Mouse (Mus musculus) embryonic facial prominence, embryonic 13.5 days (tissue): Measurements from ENCODE around the gene Sirt3. TPM values are rescaled to one million over a fixed set of nuclear protein-coding genes. Genes with fewer than 3 reads are reported as not detected.
A peak's percentile ranks its signal among the peaks of the same experiment; 100 is the strongest.

ENCODE experiments used
- ATAC-seq: fragments of 200-750 bp; cut with Nextera tagmentation; 2 replicates; pipeline ENCODE4 v1.8.0; 2017; ENCODE audit warnings: low read depth; ENCODE audit not compliant: insufficient number of reproducible peaks, insufficient read depth, low FRiP score, low TSS enrichment
- H3K27ac ChIP-seq: fragments of 300-500 bp; sonication (generic); 2 replicates; pipeline ENCODE4 v1.5.1; 2015; ENCODE audit warnings: moderate library complexity, mild to moderate bottlenecking, inconsistent platforms
- H3K27me3 ChIP-seq: fragments of 300-500 bp; sonication (generic); 2 replicates; pipeline ENCODE4 v1.6.1; 2015; ENCODE audit warnings: mild to moderate bottlenecking, inconsistent platforms
- H3K36me3 ChIP-seq: fragments of 300-500 bp; sonication (generic); 2 replicates; pipeline ENCODE4 v1.6.1; 2015; ENCODE audit warnings: mild to moderate bottlenecking, inconsistent platforms
- H3K4me1 ChIP-seq: fragments of 300-500 bp; sonication (generic); 2 replicates; pipeline ENCODE4 v1.6.1; 2015; ENCODE audit warnings: inconsistent platforms
- H3K4me2 ChIP-seq: fragments of 300-500 bp; sonication (generic); 2 replicates; pipeline ENCODE4 v1.6.1; 2015; ENCODE audit warnings: moderate library complexity, mild to moderate bottlenecking, inconsistent platforms
- H3K4me3 ChIP-seq: fragments of 300-500 bp; sonication (generic); 2 replicates; pipeline ENCODE4 v1.5.1; 2015; ENCODE audit warnings: mild to moderate bottlenecking, inconsistent platforms
- H3K9ac ChIP-seq: fragments of 300-500 bp; sonication (generic); 2 replicates; pipeline ENCODE4 v1.6.1; 2015; ENCODE audit warnings: mild to moderate bottlenecking, inconsistent platforms
- H3K9me3 ChIP-seq: fragments of 300-500 bp; sonication (generic); 2 replicates; pipeline ENCODE4 v1.6.1; 2016; ENCODE audit warnings: inconsistent platforms
- WGBS: fragments of 180-500 bp; shearing (Covaris S2); methylation state at CpG from one replicate; pipeline ENCODE4 v1.1.7; 2015; ENCODE audit warnings: mixed read lengths; 5-methylcytosine and 5-hydroxymethylcytosine counted together
- polyA plus RNA-seq: library from polyadenylated mRNA; unstranded; fragments of >200 nt; fragmentation: Nextera tagmentation; extraction: Ambion mirVana; gene quantifications from 2 replicates; pipeline ENCODE4 v1.2.1, GENCODE M21; 2015

The Sirt3 gene
- polyA plus RNA-seq, result 24.8 and 28.9 TPM in 2 replicates

DNA sequence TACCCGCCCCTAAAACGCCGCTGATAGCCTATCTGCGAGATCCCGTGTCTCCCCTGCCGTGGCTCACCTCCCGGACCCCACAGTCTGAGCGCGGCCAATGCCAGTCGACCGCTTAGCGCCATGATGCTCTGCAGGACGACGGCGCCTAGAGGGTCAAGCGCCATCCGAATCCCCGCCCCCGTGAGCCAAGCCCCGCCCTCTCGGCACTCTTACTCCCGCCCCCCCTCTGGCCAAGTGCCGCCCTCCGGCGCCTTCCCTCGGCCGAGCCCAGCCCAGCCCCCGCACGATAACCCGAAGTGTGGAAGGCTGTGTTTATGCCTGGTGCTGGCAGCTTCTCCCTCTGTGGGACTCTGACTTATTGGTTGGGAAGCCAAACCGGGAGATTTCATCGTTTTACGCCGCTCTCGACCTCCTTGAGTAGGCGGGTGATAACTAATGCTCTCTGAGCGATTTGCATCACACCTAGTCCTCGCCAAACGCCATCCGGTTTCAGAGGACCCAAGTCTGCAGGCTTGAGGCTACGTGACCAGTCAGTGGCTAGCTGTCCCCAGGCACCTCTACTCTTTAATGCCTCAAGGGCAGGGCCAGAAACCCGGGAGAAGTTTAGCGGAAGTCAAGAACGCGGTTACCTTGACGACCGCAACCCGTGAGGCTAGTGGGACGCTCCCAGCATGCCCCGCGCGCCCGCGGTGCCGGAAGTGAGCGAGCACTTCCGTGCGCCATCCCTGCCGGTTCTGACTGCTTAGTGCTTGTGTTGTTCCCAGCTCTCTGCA is at the start of gene Sirt3, which contains the start of gene Psmd13:
Sirt3 (minus strand) TSS at position 614 of the 773 bp plus-strand sequence.
Psmd13 (plus strand) TSS at position 273 of the 773 bp plus-strand sequence.
- Histone ChIP-seq H3K9ac (peak within 1 kb of the TSS; percentile 89), H3K4me2 (peak within 1 kb of the TSS; percentile 66), H3K4me1 (peaks cover 17% of the 10 kb centered on the region), H3K27ac (peak within 1 kb of the TSS; percentile 86), H3K36me3 (peaks cover 33% of the 10 kb centered on the region), H3K9me3 (no peaks in the 10 kb centered on the region), H3K27me3 (no peaks in the 10 kb centered on the region), H3K4me3 (peak within 1 kb of the TSS; percentile 96)
- ATAC-seq, result peak; percentile 91
- WGBS, result under 1% methylated on average over 57 of the region's 59 CpGs

DNA sequence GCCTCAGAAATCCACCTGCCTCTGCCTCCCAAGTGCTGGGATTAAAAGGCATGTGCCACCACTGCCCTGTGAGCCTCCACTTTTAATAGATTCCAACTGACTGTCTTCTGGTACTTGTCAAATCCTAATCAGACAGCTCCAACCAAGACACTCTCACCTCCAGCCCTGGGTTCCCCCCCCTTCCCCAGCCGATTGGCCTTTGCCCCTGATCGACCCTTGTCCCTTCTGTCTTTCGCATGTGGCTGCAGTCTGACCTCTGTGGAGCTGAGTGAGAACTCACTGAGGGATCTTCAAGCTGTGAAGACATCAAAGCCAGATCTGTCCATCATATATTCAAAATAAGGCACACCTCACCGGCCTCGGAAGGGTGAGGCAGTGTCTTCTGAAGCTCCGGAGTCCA is 45.1 kb upstream of the Sirt3 start:
- H3K4me3 ChIP-seq, result no peak overlapping the region
- no peaks in the 10 kb centered on the region for H3K36me3 ChIP-seq
- ATAC-seq, result no peak
- H3K4me2 ChIP-seq, result no peak overlapping the region
- H3K27ac ChIP-seq, result no peak overlapping the region
- no peak overlapping the region for H3K9ac ChIP-seq
- no peaks in the 10 kb centered on the region for H3K9me3 ChIP-seq
- WGBS, result 78% methylated on average over 6 of the region's 6 CpGs
- H3K27me3 ChIP-seq, result peaks cover 34% of the 10 kb centered on the region
- peaks cover 14% of the 10 kb centered on the region for H3K4me1 ChIP-seq

- peak overlapping the region; percentile 43 for H3K4me3 ChIP-seq
- H3K4me1 ChIP-seq, result peaks cover 18% of the 10 kb centered on the region
- H3K36me3 ChIP-seq, result no peaks in the 10 kb centered on the region
- no peaks in the 10 kb centered on the region for H3K9me3 ChIP-seq
- H3K27ac ChIP-seq, result no peak overlapping the region
- H3K27me3 ChIP-seq, result peaks cover 71% of the 10 kb centered on the region
- ATAC-seq, result no peak
- WGBS, result 20% methylated on average over 30 of the region's 30 CpGs
- peak overlapping the region; percentile 76 for H3K4me2 ChIP-seq
- peak overlapping the region; percentile 41 for H3K9ac ChIP-seq
These were observed 41.1 kb upstream of the Sirt3 start for GRCm38 (mm10) chr7:140923070-140923775.

- H3K36me3 ChIP-seq, result no peaks in the 10 kb centered on the region
- peaks cover 18% of the 10 kb centered on the region for H3K4me1 ChIP-seq
- ATAC-seq, result no peak
- WGBS, result 1% methylated on average over 49 of the region's 49 CpGs
- H3K9me3 ChIP-seq, result no peaks in the 10 kb centered on the region
- no peak overlapping the region for H3K27ac ChIP-seq
- H3K4me3 ChIP-seq, result peak overlapping the region; percentile 43
- H3K4me2 ChIP-seq, result peak overlapping the region; percentile 76
- H3K9ac ChIP-seq, result peak overlapping the region; percentile 41
- peaks cover 78% of the 10 kb centered on the region for H3K27me3 ChIP-seq
These were observed 40.4 kb upstream of the Sirt3 start for GRCm38 (mm10) chr7:140922398-140923069.

- no peak overlapping the region for H3K4me2 ChIP-seq
- WGBS, result 27% methylated on average over 22 of the region's 22 CpGs
- no peak for ATAC-seq
These were observed 39.3 kb upstream of the Sirt3 start for GRCm38 (mm10) chr7:140921225-140921975.

DNA sequence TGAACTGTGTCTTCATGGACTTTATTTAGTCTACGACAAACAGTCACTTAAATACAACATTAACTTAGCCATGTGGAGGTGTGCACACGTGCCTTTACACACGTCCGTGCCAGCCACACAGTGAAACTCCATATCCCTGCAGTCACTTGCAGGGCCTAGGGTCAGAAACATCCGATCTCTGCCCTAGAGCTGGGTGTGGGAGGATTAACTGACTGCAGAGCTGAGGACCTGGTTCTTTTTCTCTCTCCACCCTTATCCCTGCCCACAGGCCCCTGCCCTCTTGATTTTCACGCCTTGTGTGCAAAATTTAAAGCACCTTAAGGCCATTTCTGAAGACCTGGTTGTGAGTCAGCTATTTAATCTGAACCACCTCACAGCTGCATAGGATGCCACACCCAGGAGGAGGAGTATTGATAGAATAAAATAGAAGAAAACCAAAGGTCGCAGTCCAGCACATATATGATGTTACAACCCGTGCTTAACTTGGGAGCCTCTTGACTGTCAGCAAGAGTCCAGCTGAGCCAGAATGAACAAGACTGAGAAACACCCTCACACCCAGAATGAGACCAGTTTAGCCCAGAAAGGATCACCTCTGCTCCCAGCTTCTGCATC is 38.4 kb upstream of the Sirt3 start, which contains the start of gene Nlrp6:
Nlrp6 (plus strand) TSS at position 485 of the 612 bp plus-strand sequence.
- H3K4me3 ChIP-seq, result no peak within 1 kb of the TSS
- 69% methylated on average over 8 of the region's 8 CpGs for WGBS

More at GRCm38 (mm10) chr7:140921225-140921975, 39.3 kb upstream of the Sirt3 start:
- Histone ChIP-seq H3K27me3 (peaks cover 81% of the 10 kb centered on the region), H3K36me3 (no peaks in the 10 kb centered on the region), H3K4me1 (peaks cover 18% of the 10 kb centered on the region), H3K4me3 (no peak overlapping the region), H3K9me3 (no peaks in the 10 kb centered on the region), H3K9ac (no peak overlapping the region), H3K27ac (no peak overlapping the region)

GRCm38 (mm10) chr7:140919911-140920310 is 37.8 kb upstream of the Sirt3 start:
- Histone ChIP-seq H3K4me1 (peaks cover 18% of the 10 kb centered on the region), H3K27me3 (peaks cover 77% of the 10 kb centered on the region), H3K4me2 (no peak overlapping the region), H3K9me3 (no peaks in the 10 kb centered on the region), H3K9ac (no peak overlapping the region), H3K36me3 (no peaks in the 10 kb centered on the region), H3K27ac (no peak overlapping the region), H3K4me3 (no peak overlapping the region)
- WGBS, result 72% methylated on average over 4 of the region's 4 CpGs
- ATAC-seq, result no peak

More for the DNA sequence above, 38.4 kb upstream of the Sirt3 start, which contains the start of gene Nlrp6:
- H3K4me2 ChIP-seq, result no peak within 1 kb of the TSS
- no peak for ATAC-seq
- no peak within 1 kb of the TSS for H3K27ac ChIP-seq
- H3K4me1 ChIP-seq, result peaks cover 18% of the 10 kb centered on the region
- H3K9me3 ChIP-seq, result no peaks in the 10 kb centered on the region
- no peak within 1 kb of the TSS for H3K9ac ChIP-seq
- no peaks in the 10 kb centered on the region for H3K36me3 ChIP-seq
- H3K27me3 ChIP-seq, result peaks cover 83% of the 10 kb centered on the region

- H3K4me1 ChIP-seq, result no peaks in the 10 kb centered on the region
- no peak overlapping the region for H3K27ac ChIP-seq
- no peak overlapping the region for H3K4me2 ChIP-seq
- WGBS, result 80% methylated on average over 8 of the region's 8 CpGs
- no peaks in the 10 kb centered on the region for H3K36me3 ChIP-seq
- no peak overlapping the region for H3K9ac ChIP-seq
- ATAC-seq, result no peak
- no peaks in the 10 kb centered on the region for H3K9me3 ChIP-seq
- H3K4me3 ChIP-seq, result no peak overlapping the region
- peaks cover 19% of the 10 kb centered on the region for H3K27me3 ChIP-seq
These were observed 32.1 kb upstream of the Sirt3 start for GRCm38 (mm10) chr7:140914031-140914690.

- Histone ChIP-seq H3K27ac (no peak overlapping the region), H3K4me1 (no peaks in the 10 kb centered on the region), H3K9me3 (no peaks in the 10 kb centered on the region), H3K27me3 (peaks cover 10% of the 10 kb centered on the region), H3K4me3 (no peak overlapping the region), H3K36me3 (no peaks in the 10 kb centered on the region), H3K9ac (no peak overlapping the region), H3K4me2 (no peak overlapping the region)
- ATAC-seq, result no peak
- WGBS, result 63% methylated on average over 5 of the region's 5 CpGs
These were observed 30.9 kb upstream of the Sirt3 start for GRCm38 (mm10) chr7:140912846-140913482.

- H3K36me3 ChIP-seq, result no peaks in the 10 kb centered on the region
- no peaks in the 10 kb centered on the region for H3K4me1 ChIP-seq
- ATAC-seq, result no peak
- H3K27ac ChIP-seq, result no peak overlapping the region
- H3K9ac ChIP-seq, result no peak overlapping the region
- WGBS, result 67% methylated on average over 3 of the region's 3 CpGs
- H3K4me3 ChIP-seq, result no peak overlapping the region
- no peaks in the 10 kb centered on the region for H3K9me3 ChIP-seq
- H3K4me2 ChIP-seq, result no peak overlapping the region
- peaks cover 3% of the 10 kb centered on the region; the same call in 1 of the 2 replicates for H3K27me3 ChIP-seq
These were observed 30.2 kb upstream of the Sirt3 start for GRCm38 (mm10) chr7:140912293-140912692.
